Mouse (Mus musculus) liver, postnatal 0 days (tissue): Measurements from ENCODE around the gene Depp1.

Experiments used
- CTCF ChIP-seq: sonication (generic); IDR thresholded peaks from 2 replicates; pipeline ENCODE4 v1.5.1; 2016; ENCODE audit warnings: antibody characterized with exemption, low read depth
- EP300 ChIP-seq: IDR thresholded peaks from 2 replicates; pipeline ENCODE4 v1.6.1; 2016; ENCODE audit warnings: antibody characterized with exemption, low read depth, mild to moderate bottlenecking

DNA sequence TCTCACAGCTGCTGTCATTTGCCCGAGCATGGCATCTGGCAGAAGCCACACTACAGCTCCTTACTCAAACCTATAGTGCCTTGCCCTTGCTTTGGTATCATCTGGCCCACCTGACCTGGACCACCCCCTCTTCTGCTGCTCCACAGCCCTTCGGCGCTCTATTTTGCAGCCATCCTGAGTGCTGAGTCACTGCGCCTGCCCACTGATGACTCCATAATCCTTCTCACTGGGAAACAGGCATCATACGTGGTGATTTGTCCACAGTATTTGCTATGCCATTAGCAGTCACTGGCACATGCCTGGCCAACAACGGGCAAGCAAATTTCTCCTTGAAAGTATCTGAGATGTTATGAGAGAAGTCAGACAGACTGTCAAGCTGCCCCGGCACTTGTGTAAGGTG lies 598 bp upstream of the Depp1 start:
- no peak for TF ChIP-seq CTCF
- no peak for TF ChIP-seq EP300
